In the genomic region with DNA sequence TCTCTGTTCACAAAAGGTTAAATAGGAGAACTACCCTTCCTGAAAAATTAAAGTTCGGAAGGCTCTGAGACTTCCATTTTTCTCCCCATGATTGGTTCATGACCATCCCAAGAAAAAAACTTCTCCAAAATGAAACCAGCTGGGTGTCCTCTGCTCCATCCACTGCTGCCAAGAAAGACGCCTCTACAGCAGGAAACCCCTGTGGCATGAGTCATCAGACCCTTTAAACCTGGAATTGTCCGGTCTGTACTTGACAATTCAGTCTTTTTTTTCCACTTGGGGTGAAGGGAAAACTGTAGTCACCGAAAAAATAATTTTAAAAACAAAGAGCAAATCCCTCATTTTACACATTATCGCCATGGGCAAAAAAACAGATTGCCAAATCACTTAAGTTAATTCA, we compare ENCODE assay signal across 11 mouse cellular contexts. TPM values are rescaled to one million over a fixed set of nuclear protein-coding genes. Genes with fewer than 3 reads are reported as not detected.
DNase-seq lines count a peak whose midpoint lies in the region; ATAC-seq and TF ChIP-seq lines count a peak whose summit lies in the region.
"Had no signal": no experiment of that assay in that cellular context is flagged by ENCODE, and none has a peak within 500 bp of the region (broad histone marks: within the 10 kb centered on the region; RNA-seq: fewer than 3 reads in every experiment).

No protein-coding gene starts in this region.

- H3K9ac ChIP-seq in heart, embryonic 12.5 days = no peak overlapping the region
- no peak overlapping the region for H3K9ac ChIP-seq in limb, embryonic 15.5 days
- no peak overlapping the region for H3K9ac ChIP-seq in liver, postnatal 0 days (replicated peaks)
- no peak overlapping the region for H3K9ac ChIP-seq in neural tube, embryonic 15.5 days (replicated peaks)

- TF ChIP-seq EP300 in liver, postnatal 0 days (IDR thresholded peaks at IDR 0.05; ENCODE audit: low read depth) = no peak

- no peak overlapping the region for H3ac ChIP-seq in C2C12 (ENCODE audit: control insufficient read depth, insufficient read length, low read depth)

- no peaks in the 10 kb centered on the region for H3K27me3 ChIP-seq in C2C12 (ENCODE audit: control insufficient read depth, insufficient read depth, insufficient read length)
- H3K27me3 ChIP-seq in heart, embryonic 12.5 days (replicated peaks) = no peaks in the 10 kb centered on the region
- H3K27me3 ChIP-seq in limb, embryonic 15.5 days = no peaks in the 10 kb centered on the region
- no peaks in the 10 kb centered on the region for H3K27me3 ChIP-seq in liver, postnatal 0 days (ENCODE audit: insufficient read depth, low read length)
- H3K27me3 ChIP-seq in neural tube, embryonic 15.5 days (replicated peaks) = no peaks in the 10 kb centered on the region
- no peaks in the 10 kb centered on the region for H3K27me3 ChIP-seq in hindbrain, embryonic 10.5 days (ENCODE audit: insufficient read depth, poor library complexity, severe bottlenecking)

- intact Hi-C loops in gastrocnemius, adult 2 months (cut with DNase I) = no loop called here

- 0 out of 2 replicates have a peak, but pooled peaks cover 11% of the 10 kb centered on the region for H3K4me1 ChIP-seq in heart, embryonic 12.5 days (replicated peaks)
- peaks cover 6% of the 10 kb centered on the region for H3K4me1 ChIP-seq in limb, embryonic 15.5 days
- no peaks in the 10 kb centered on the region for H3K4me1 ChIP-seq in liver, postnatal 0 days (ENCODE audit: insufficient read depth)
- H3K4me1 ChIP-seq in neural tube, embryonic 15.5 days = no peaks in the 10 kb centered on the region
- no peaks in the 10 kb centered on the region; the same call in 1 of the 2 replicates for H3K4me1 ChIP-seq in hindbrain, embryonic 10.5 days (replicated peaks)

- H3K4me2 ChIP-seq in heart, embryonic 12.5 days = no peak overlapping the region
- no peak overlapping the region for H3K4me2 ChIP-seq in limb, embryonic 15.5 days
- no peak overlapping the region for H3K4me2 ChIP-seq in liver, postnatal 0 days (ENCODE audit: low read depth, low read length)
- H3K4me2 ChIP-seq in neural tube, embryonic 15.5 days = no peak overlapping the region
- H3K4me2 ChIP-seq: liver, embryonic 11.5 days had no signal

- peaks cover 2% of the 10 kb centered on the region for H3K79me3 ChIP-seq in C2C12 (ENCODE audit: low read depth)

- peak overlapping the region; percentile 39 for H3K4me3 ChIP-seq in gastrocnemius, adult 2 months
- H3K4me3 ChIP-seq in C2C12 (ENCODE audit: insufficient read depth, poor library complexity, severe bottlenecking) = no peak overlapping the region
- H3K4me3 ChIP-seq in heart, embryonic 12.5 days = no peak overlapping the region
- H3K4me3 ChIP-seq in limb, embryonic 15.5 days = no peak overlapping the region
- H3K4me3 ChIP-seq in liver, postnatal 0 days (ENCODE audit: low read depth, low read length) = no peak overlapping the region
- H3K4me3 ChIP-seq in neural tube, embryonic 15.5 days (replicated peaks) = no peak overlapping the region
- no peak overlapping the region for H3K4me3 ChIP-seq in hindbrain, embryonic 10.5 days
- H3K4me3 ChIP-seq: erythroblast, embryonic 14.5 days had no signal

- WGBS in heart, embryonic 12.5 days = 65% methylated on average over 5 of the region's 5 CpGs
- WGBS in limb, embryonic 15.5 days = 40% methylated on average over 5 of the region's 5 CpGs
- 76% methylated on average over 5 of the region's 5 CpGs for WGBS in liver, postnatal 0 days (ENCODE audit: insufficient replicate concordance)
- WGBS in neural tube, embryonic 15.5 days = 86% methylated on average over 5 of the region's 5 CpGs
- 88% methylated on average over 5 of the region's 5 CpGs for WGBS in hindbrain, embryonic 10.5 days

- no peak for TF ChIP-seq CTCF in gastrocnemius, adult 2 months (IDR thresholded peaks at IDR 0.05)
- no peak for TF ChIP-seq CTCF in C2C12 (IDR thresholded peaks at IDR 0.05; ENCODE audit: control insufficient read depth, insufficient read depth, insufficient read length)
- no peak for TF ChIP-seq CTCF in liver, postnatal 0 days (IDR thresholded peaks at IDR 0.05; ENCODE audit: low read depth)

- H3K9me3 ChIP-seq in heart, embryonic 12.5 days (replicated peaks) = peaks cover 5% of the 10 kb centered on the region
- no peaks in the 10 kb centered on the region; the same call in 1 of the 2 replicates for H3K9me3 ChIP-seq in limb, embryonic 15.5 days
- H3K9me3 ChIP-seq in liver, postnatal 0 days (ENCODE audit: low read length) = peaks cover 3% of the 10 kb centered on the region; the same call in 1 of the 2 replicates
- H3K9me3 ChIP-seq in neural tube, embryonic 15.5 days (replicated peaks) = no peaks in the 10 kb centered on the region
- peaks cover 3% of the 10 kb centered on the region; the same call in 1 of the 2 replicates for H3K9me3 ChIP-seq in hindbrain, embryonic 10.5 days

- ATAC-seq in heart, embryonic 12.5 days (ENCODE audit: insufficient number of reproducible peaks, low FRiP score) = 0 out of 2 replicates have a peak, but pooled peaks have one; percentile 55
- ATAC-seq in limb, embryonic 15.5 days (ENCODE audit: insufficient number of reproducible peaks, low FRiP score, low TSS enrichment, low read depth) = no peak
- ATAC-seq in liver, postnatal 0 days = no peak
- no peak for ATAC-seq in neural tube, embryonic 15.5 days (ENCODE audit: low FRiP score)
- ATAC-seq: midbrain, embryonic 16.5 days had no signal

- peak; percentile 49 for DNase-seq in gastrocnemius, adult 2 months
- DNase-seq in gastrocnemius, postnatal 10 days = no peak
- no peak for DNase-seq in liver, postnatal 0 days
- DNase-seq in hindbrain, embryonic 10.5 days (ENCODE audit: low spot score) = no peak

- H3K36me3 ChIP-seq in C2C12 (ENCODE audit: control insufficient read depth, insufficient read depth) = no peaks in the 10 kb centered on the region
- 0 out of 2 replicates have a peak, but pooled peaks cover 3% of the 10 kb centered on the region for H3K36me3 ChIP-seq in heart, embryonic 12.5 days
- H3K36me3 ChIP-seq in limb, embryonic 15.5 days = 0 out of 2 replicates have a peak, but pooled peaks cover 4% of the 10 kb centered on the region
- no peaks in the 10 kb centered on the region for H3K36me3 ChIP-seq in liver, postnatal 0 days (replicated peaks; ENCODE audit: insufficient read depth, low read length)
- no peaks in the 10 kb centered on the region for H3K36me3 ChIP-seq in neural tube, embryonic 15.5 days
- H3K36me3 ChIP-seq in hindbrain, embryonic 10.5 days = peaks cover 14% of the 10 kb centered on the region; the same call in 1 of the 2 replicates

- no peaks in the 10 kb centered on the region for H3K79me2 ChIP-seq in C2C12 (ENCODE audit: control insufficient read depth, insufficient read depth)

- H3K27ac ChIP-seq in gastrocnemius, adult 2 months = peak overlapping the region; percentile 63
- H3K27ac ChIP-seq in heart, embryonic 12.5 days (ENCODE audit: poor library complexity, severe bottlenecking) = no peak overlapping the region
- H3K27ac ChIP-seq in limb, embryonic 15.5 days = peak overlapping the region; percentile 43; the same call in 1 of the 2 replicates
- H3K27ac ChIP-seq in liver, postnatal 0 days (ENCODE audit: low read depth) = no peak overlapping the region
- H3K27ac ChIP-seq in neural tube, embryonic 15.5 days (replicated peaks) = no peak overlapping the region
- no peak overlapping the region for H3K27ac ChIP-seq in hindbrain, embryonic 10.5 days

TF ChIP-seq in C2C12, 6 proteins besides CTCF, POLR2A, EP300 and RAD21:
- TF ChIP-seq USF1 (IDR thresholded peaks at IDR 0.05; ENCODE audit: low read depth) (no peak), CEBPB (IDR thresholded peaks at IDR 0.05; ENCODE audit: low read depth) (no peak), FOSL1 (IDR thresholded peaks at IDR 0.05; ENCODE audit: insufficient read depth, low read length, poor library complexity, severe bottlenecking) (peak; percentile 14), MYOG (IDR thresholded peaks at IDR 0.05; ENCODE audit: control insufficient read depth, extremely low read depth, insufficient read length) (no peak), MYOD1 (IDR thresholded peaks at IDR 0.05; ENCODE audit: control insufficient read depth, insufficient read length, low read depth) (no peak), MAX (IDR thresholded peaks at IDR 0.05) (no peak)

RNA-seq across cellular contexts. Expression of a gene that starts 42.1 kb away (rescaled TPM):
- under 1 TPM; 0.31 to 0.51 TPM for total RNA-seq in gastrocnemius, adult 2 months (2021)
- total RNA-seq in gastrocnemius, postnatal 10 days (2021) = 1 to 10 TPM in 1 of 2 experiments, under 1 TPM in 1; 0.59 to 1.7 TPM
- polyA plus RNA-seq in C2C12 (2012; fragmentation: generic; extraction: Trizol) = 0.49 TPM
- 1.6 and 1.8 TPM in 2 replicates for polyA plus RNA-seq in heart, embryonic 12.5 days (2016; fragmentation: Nextera tagmentation; extraction: Ambion mirVana)
- 3.8 and 4.8 TPM in 2 replicates for polyA plus RNA-seq in limb, embryonic 15.5 days (2015; fragmentation: Nextera tagmentation; extraction: Ambion mirVana)
- 3.3 and 4.1 TPM in 2 replicates for polyA plus RNA-seq in liver, postnatal 0 days (2015; fragmentation: Nextera tagmentation; extraction: Ambion mirVana)
- polyA plus RNA-seq in neural tube, embryonic 15.5 days (2015; fragmentation: Nextera tagmentation; extraction: Ambion mirVana) = 4.3 and 4.7 TPM in 2 replicates
- polyA plus RNA-seq in hindbrain, embryonic 10.5 days (2016; fragmentation: Nextera tagmentation; extraction: Ambion mirVana) = 1.3 and 1.4 TPM in 2 replicates
- polyA plus RNA-seq: erythroblast, embryonic 14.5 days had no signal

RNA-seq across cellular contexts. Expression of a gene that starts 42.9 kb away (rescaled TPM):
- 1 to 10 TPM; 5.9 to 9.7 TPM for total RNA-seq in gastrocnemius, adult 2 months (2021)
- total RNA-seq in gastrocnemius, postnatal 10 days (2021) = 10 to 100 TPM; 12.6 to 15.4 TPM
- polyA plus RNA-seq in C2C12 (2012; fragmentation: generic; extraction: Trizol) = 4.1 TPM
- 22.3 and 24.4 TPM in 2 replicates for polyA plus RNA-seq in heart, embryonic 12.5 days (2016; fragmentation: Nextera tagmentation; extraction: Ambion mirVana)
- 25.9 and 27.3 TPM in 2 replicates for polyA plus RNA-seq in limb, embryonic 15.5 days (2015; fragmentation: Nextera tagmentation; extraction: Ambion mirVana)
- polyA plus RNA-seq in liver, postnatal 0 days (2015; fragmentation: Nextera tagmentation; extraction: Ambion mirVana) = 9.1 and 10.7 TPM in 2 replicates
- 30.8 and 32.1 TPM in 2 replicates for polyA plus RNA-seq in neural tube, embryonic 15.5 days (2015; fragmentation: Nextera tagmentation; extraction: Ambion mirVana)
- 24.3 and 27.3 TPM in 2 replicates for polyA plus RNA-seq in hindbrain, embryonic 10.5 days (2016; fragmentation: Nextera tagmentation; extraction: Ambion mirVana)

Comparison
In these comparisons a context has a peak if more than half of its experiments do, and no peak if none do; other contexts are left out.
1. H3K27ac ChIP-seq: peak in gastrocnemius, adult 2 months (single experiment) and limb, embryonic 15.5 days (single experiment); none in heart, embryonic 12.5 days (single experiment), liver, postnatal 0 days (single experiment), neural tube, embryonic 15.5 days (single experiment) and hindbrain, embryonic 10.5 days (single experiment).